Mouse (Mus musculus) left cerebral cortex, postnatal 10 days (tissue): ENCODE results near the gene Galnt12. TPM values are rescaled to one million over a fixed set of nuclear protein-coding genes. Genes with fewer than 3 reads are reported as not detected.
"Not testable (repeated sequence)": the region's sequence is repeated elsewhere in the genome, so short reads cannot be mapped to it uniquely, and the experiment has no call there.

ENCODE experiments used
- DNase-seq, 2 experiments: peaks; one replicate each; pipeline ENCODE4 v3.0.0; 2021 to 2022; ENCODE audit warnings: low spot score in 2 of 2, mixed read lengths in 1 of 2; ENCODE audit errors: extremely low spot score in 1 of 2
- intact Hi-C: fragments of 180-260 bp; cut with DNase I; formaldehyde crosslinking; loops from one replicate; pipeline ENCODE4 v1.15.1; 2025
- total RNA-seq, 2 experiments: library from RNA; stranded (reverse); gene quantifications; 2 replicates each; pipeline ENCODE4 v1.2.3; 2021

Galnt12 gene
- total RNA-seq, result 1 to 10 TPM in 1 of 2 experiments, under 1 TPM in 1; 0.93 to 1.5 TPM

GRCm38 (mm10) chr4:47091493-47092386 lies at the start of gene Galnt12:
Gene Galnt12, plus strand, starts transcription at chr4:47091909.
- DNase-seq, result peak in 1 of 2 experiments; percentile 52
- intact Hi-C loops, result no loop called here

GRCm38 (mm10) chr4:47043866-47044265 lies 47.8 kb upstream of the Galnt12 start:
- intact Hi-C loops, result no loop called here
- DNase-seq, result peak in 1 of 2 experiments; percentile 22

DNA sequence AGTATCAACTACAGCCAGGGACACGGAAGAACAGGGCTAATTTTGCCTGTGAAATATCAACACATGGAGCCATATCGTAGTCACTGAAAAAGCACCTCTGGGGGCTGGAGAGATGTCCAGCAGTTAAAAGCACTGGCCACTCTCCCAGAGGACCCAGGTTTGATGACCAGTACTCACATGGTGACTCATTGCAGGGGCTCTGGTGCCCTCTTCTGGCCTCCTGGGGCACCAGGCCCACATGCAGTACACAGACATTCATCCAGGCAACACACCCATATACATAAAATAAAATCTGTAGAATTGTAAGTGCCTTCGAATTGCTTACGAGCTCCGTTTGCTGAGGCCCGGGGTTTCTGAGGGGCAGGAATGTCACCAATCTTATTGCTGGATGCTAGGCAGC lies 44.7 kb upstream of the Galnt12 start:
- DNase-seq, result peak in 1 of 2 experiments; percentile 22
- intact Hi-C loops, result no loop called here

DNA sequence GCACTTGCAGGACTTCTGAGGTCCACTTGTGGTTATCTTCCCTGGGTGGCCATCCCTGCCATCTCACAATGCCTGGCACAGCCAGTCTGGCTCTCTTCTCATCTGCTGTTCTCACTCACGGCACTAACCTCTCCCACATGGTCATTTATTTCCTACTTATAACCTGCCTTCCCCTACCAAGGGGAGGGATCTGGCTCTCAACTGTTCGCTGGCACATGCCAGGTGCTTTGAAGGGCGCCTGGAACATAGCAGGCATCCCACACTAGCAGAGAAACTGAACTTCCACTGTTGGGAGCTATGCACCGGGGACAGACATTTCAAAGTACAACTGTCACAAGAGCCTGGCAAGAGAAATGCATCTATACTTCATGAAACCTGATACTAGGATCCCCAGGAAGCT lies 43.9 kb upstream of the Galnt12 start:
- intact Hi-C loops, result no loop called here
- DNase-seq, result no peak

- intact Hi-C loops, result no loop called here
Observed at GRCm38 (mm10) chr4:47049216-47049615, 42.5 kb upstream of the Galnt12 start.

GRCm38 (mm10) chr4:47050167-47050566 lies 41.5 kb upstream of the Galnt12 start:
- DNase-seq, result peak; percentile 71 to 87
- intact Hi-C loops, result no loop called here

More at GRCm38 (mm10) chr4:47049216-47049615, 42.5 kb upstream of the Galnt12 start:
- DNase-seq, result peak in 1 of 2 experiments; percentile 58

DNA sequence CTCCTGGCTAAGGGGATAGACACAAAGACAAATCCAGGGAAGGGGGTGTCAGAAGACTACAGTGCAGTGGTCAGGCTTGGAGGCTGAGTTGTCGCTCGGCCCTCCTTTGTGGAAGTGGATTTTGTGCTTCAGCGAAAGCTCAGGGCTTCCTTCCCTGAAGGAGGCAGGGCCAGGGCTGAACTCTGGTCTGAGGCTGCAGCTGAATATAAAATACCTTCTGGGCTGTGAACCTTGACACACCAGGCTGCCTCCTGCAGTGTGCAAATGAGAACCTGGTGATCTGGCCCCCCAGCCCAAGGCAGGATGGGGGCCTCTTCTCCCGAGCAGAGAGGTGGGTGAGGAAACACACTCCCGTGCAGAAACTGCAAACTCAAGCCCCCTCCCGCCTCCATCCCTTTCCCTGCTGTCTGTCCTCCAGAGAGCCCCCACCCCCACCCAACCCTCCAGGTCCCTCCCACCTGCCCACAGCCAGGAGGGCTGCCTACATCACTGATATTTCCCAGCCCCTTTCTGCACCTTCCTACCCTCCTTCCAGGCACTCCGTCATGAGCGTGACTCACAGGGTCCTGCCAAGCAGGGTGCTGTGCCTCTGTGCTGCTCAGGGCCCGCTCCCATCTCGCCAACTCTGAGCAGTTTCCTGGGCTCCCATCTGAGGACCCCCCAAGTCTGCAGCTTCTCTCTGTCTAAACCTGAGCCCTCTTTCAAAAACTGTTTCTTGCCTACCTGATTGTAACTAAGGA lies 40.9 kb upstream of the Galnt12 start:
- peak in 1 of 2 experiments; percentile 19 for DNase-seq
- intact Hi-C loops, result no loop called here

DNA sequence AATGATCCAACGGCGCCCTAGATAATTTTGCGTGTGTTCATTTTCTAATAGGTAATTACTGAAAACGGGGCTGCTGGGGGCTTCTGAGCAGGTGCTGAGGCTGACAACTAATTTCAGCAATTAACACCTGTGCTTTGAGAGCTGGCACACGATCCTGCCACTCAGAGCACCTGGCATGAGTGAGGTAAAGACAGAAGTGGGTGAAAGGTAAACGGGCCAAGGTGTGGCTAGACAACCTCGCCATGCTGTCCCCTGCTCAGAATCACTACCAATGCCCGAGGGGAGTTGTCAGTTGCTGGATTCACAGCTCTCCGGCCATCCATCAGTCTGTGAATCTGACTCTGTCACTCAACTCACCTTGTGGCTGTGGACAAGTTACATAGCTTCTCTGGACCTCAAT lies 39.8 kb upstream of the Galnt12 start:
- intact Hi-C loops, result no loop called here

GRCm38 (mm10) chr4:47055170-47055569 lies 36.5 kb upstream of the Galnt12 start:
- DNase-seq, result peak in 1 of 2 experiments; percentile 13
- intact Hi-C loops, result not testable (repeated sequence)

More for the DNA sequence above, 39.8 kb upstream of the Galnt12 start:
- peak in 1 of 2 experiments; percentile 13 for DNase-seq

- DNase-seq, result peak in 1 of 2 experiments; percentile 13
- intact Hi-C loops, result no loop called here
Observed at GRCm38 (mm10) chr4:47055570-47056080, 36.1 kb upstream of the Galnt12 start.

GRCm38 (mm10) chr4:47056791-47057509 lies 34.8 kb upstream of the Galnt12 start, which contains the start of gene Anks6:
Gene Anks6, minus strand, starts transcription at chr4:47057427.
- peak; percentile 62 to 86 for DNase-seq
- intact Hi-C loops, result no loop called here

- peak in 1 of 2 experiments; percentile 16 for DNase-seq
- intact Hi-C loops, result no loop called here
Observed at GRCm38 (mm10) chr4:47057510-47058325, 34.0 kb upstream of the Galnt12 start.

GRCm38 (mm10) chr4:47060900-47061299 lies 30.8 kb upstream of the Galnt12 start:
- intact Hi-C loops, result no loop called here
- no peak for DNase-seq

GRCm38 (mm10) chr4:47075054-47075453 lies 16.7 kb upstream of the Galnt12 start:
- DNase-seq, result no peak
- intact Hi-C loops, result no loop called here

- intact Hi-C loops, result no loop called here
- no peak for DNase-seq
Observed at GRCm38 (mm10) chr4:47079997-47080646, 11.6 kb upstream of the Galnt12 start.

- intact Hi-C loops, result no loop called here
- DNase-seq, result no peak
Observed at GRCm38 (mm10) chr4:47080647-47081010, 11.1 kb upstream of the Galnt12 start.

DNA sequence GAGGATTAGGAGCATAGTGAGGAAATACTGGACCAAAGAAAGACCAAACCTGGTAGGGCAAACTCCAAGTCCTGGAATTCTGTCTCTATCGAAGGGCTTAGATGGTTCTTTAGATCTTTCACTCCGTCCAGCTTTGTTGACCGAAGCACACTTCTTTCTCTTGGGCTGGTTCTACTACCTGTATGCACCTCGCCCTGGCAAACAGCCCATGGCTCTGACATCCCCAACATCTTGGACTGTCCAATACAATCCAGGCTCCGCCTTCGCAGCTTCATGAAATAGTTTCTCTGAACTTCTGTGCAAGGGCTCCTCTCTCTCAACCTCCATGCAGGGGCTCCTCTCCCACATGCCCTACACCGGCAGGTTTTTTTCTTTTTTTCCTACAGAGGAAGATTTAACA lies 7.9 kb upstream of the Galnt12 start:
- intact Hi-C loops, result no loop called here

GRCm38 (mm10) chr4:47088671-47089070 lies 3.0 kb upstream of the Galnt12 start:
- DNase-seq, result no peak
- intact Hi-C loops, result no loop called here

More for the DNA sequence above, 7.9 kb upstream of the Galnt12 start:
- DNase-seq, result no peak
